Mouse (Mus musculus): ENCODE measurements at regions not wholly inside any gene's neighbourhood (a gene's known extent, or its start where the extent isn't known, plus 50 kb on each side); places are given as distances from the start of the nearest gene placed in this dataset.

DNA sequence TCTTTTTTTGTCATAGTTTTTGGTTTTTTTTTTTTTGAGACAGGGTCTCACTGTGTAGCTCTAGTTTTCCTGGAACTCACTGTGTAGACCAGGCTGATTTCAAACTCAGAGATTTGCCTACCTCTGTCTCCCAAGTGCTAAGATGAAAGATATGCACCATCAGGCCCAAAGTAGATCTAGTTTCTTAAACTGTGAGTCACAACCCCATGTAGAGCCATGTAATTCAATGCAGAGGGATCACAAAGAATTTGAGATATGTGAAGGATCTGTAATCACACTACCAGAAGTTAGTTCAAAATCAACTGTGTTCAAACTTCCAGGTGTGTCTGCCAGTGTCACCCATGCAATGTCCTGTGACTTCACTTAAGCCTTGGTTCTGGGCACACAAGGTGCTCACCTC lies 591.0 kb upstream of the Tbl1xr1 start:
- no peak for TF ChIP-seq HCFC1 (IDR thresholded peaks at IDR 0.05; ENCODE audit: borderline replicate concordance, insufficient read depth, low read length)
- TF ChIP-seq CHD2 (IDR thresholded peaks at IDR 0.05; ENCODE audit: low read depth, low read length), result no peak
- no peak for TF ChIP-seq ZC3H11A (IDR thresholded peaks at IDR 0.05; ENCODE audit: borderline replicate concordance, low read depth, low read length)
- TF ChIP-seq ZNF384 (IDR thresholded peaks at IDR 0.05; ENCODE audit: low read depth, low read length), result no peak
- TF ChIP-seq MAFK (IDR thresholded peaks at IDR 0.05; ENCODE audit: insufficient read depth, low read depth, low read length), result no peak
- Histone ChIP-seq H3K9ac (ENCODE audit: insufficient read depth, low read depth, low read length, poor library complexity, severe bottlenecking) (no peak overlapping the region), H3K4me1 (ENCODE audit: control insufficient read depth in 2 of 2, insufficient read depth in 2 of 2, low read length in 2 of 2, poor library complexity in 1 of 2) (no peaks in the 10 kb centered on the region), H3K4me3 (ENCODE audit: insufficient read depth in 1 of 2, low read depth in 1 of 2, low read length in 2 of 2, poor library complexity in 1 of 2, severe bottlenecking in 1 of 2) (no peak overlapping the region), H3K9me3 (ENCODE audit: control insufficient read depth, insufficient read depth, low read depth, low read length) (no peaks in the 10 kb centered on the region), H3K36me3 (ENCODE audit: control insufficient read depth, insufficient read depth, low read length, poor library complexity, severe bottlenecking) (no peaks in the 10 kb centered on the region), H3K27ac (ENCODE audit: insufficient read depth, low read depth, low read length, poor library complexity, severe bottlenecking) (no peak overlapping the region)
- in situ Hi-C loops (cut with MboI; ENCODE audit: low sequenced_read_pairs in 2 of 2, unreplicated experiment in 2 of 2), result no loop called here
- DNase-seq (ENCODE audit: low read depth, low spot score), result no peak

DNA sequence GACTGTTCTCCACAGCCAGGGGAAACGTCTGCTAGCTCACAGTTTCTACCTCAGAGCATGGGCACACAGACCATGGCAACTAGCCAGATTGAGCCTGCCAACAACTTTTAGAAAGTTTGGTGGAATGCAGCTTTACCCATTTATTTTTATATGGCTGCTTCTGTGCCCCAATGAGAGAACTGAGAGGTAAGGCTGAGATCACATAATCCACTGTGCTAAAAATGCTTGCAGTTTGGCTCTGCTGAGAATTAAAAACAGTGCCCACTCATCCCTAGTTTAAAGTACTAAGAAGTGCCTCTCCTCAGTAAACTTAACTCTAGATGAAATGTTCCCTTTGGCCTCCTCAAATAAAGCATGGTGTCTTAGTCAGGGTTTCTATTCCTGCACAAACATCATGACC lies 586.9 kb upstream of the Tbl1xr1 start:
- Histone ChIP-seq H3K27ac (ENCODE audit: insufficient read depth, low read depth, low read length, poor library complexity, severe bottlenecking) (no peak overlapping the region), H3K9ac (ENCODE audit: insufficient read depth, low read depth, low read length, poor library complexity, severe bottlenecking) (no peak overlapping the region), H3K9me3 (ENCODE audit: control insufficient read depth, insufficient read depth, low read depth, low read length) (no peaks in the 10 kb centered on the region), H3K4me1 (ENCODE audit: control insufficient read depth in 2 of 2, insufficient read depth in 2 of 2, low read length in 2 of 2, poor library complexity in 1 of 2) (no peaks in the 10 kb centered on the region), H3K4me3 (ENCODE audit: insufficient read depth in 1 of 2, low read depth in 1 of 2, low read length in 2 of 2, poor library complexity in 1 of 2, severe bottlenecking in 1 of 2) (no peak overlapping the region), H3K36me3 (ENCODE audit: control insufficient read depth, insufficient read depth, low read length, poor library complexity, severe bottlenecking) (no peaks in the 10 kb centered on the region)
- no peak for DNase-seq (ENCODE audit: low read depth, low spot score)
- in situ Hi-C loops (cut with MboI; ENCODE audit: low sequenced_read_pairs in 2 of 2, unreplicated experiment in 2 of 2), result no loop called here
- TF ChIP-seq MAFK (IDR thresholded peaks at IDR 0.05; ENCODE audit: insufficient read depth, low read depth, low read length), result no peak
- no peak for TF ChIP-seq HCFC1 (IDR thresholded peaks at IDR 0.05; ENCODE audit: borderline replicate concordance, insufficient read depth, low read length)
- no peak for TF ChIP-seq ZNF384 (IDR thresholded peaks at IDR 0.05; ENCODE audit: low read depth, low read length)
- no peak for TF ChIP-seq CHD2 (IDR thresholded peaks at IDR 0.05; ENCODE audit: low read depth, low read length)
- TF ChIP-seq ZC3H11A (IDR thresholded peaks at IDR 0.05; ENCODE audit: borderline replicate concordance, low read depth, low read length), result no peak

DNA sequence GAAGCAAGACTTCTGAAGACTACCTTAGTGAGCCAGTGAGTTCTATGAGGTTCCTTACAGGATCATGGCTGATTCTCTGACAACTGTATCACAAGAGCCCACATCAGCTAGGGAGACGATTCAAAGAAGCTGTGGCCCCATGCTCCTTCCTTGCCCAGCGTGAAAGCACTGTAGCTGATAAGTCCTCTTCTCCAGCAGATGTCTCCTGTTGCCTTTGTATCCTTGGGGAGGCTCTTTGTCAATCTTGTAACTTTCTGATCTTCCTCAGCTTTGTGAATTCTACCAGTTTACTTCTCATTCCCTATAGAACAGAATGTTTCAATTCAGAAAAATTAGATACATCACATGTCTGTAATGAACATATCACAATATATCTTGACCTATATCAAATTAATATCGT lies 584.0 kb upstream of the Tbl1xr1 start:
- Histone ChIP-seq H3K27ac (ENCODE audit: insufficient read depth, low read depth, low read length, poor library complexity, severe bottlenecking) (no peak overlapping the region), H3K4me1 (ENCODE audit: control insufficient read depth in 2 of 2, insufficient read depth in 2 of 2, low read length in 2 of 2, poor library complexity in 1 of 2) (no peaks in the 10 kb centered on the region), H3K4me3 (ENCODE audit: insufficient read depth in 1 of 2, low read depth in 1 of 2, low read length in 2 of 2, poor library complexity in 1 of 2, severe bottlenecking in 1 of 2) (no peak overlapping the region), H3K9ac (ENCODE audit: insufficient read depth, low read depth, low read length, poor library complexity, severe bottlenecking) (no peak overlapping the region), H3K9me3 (ENCODE audit: control insufficient read depth, insufficient read depth, low read depth, low read length) (no peaks in the 10 kb centered on the region), H3K36me3 (ENCODE audit: control insufficient read depth, insufficient read depth, low read length, poor library complexity, severe bottlenecking) (no peaks in the 10 kb centered on the region)
- no peak for DNase-seq (ENCODE audit: low read depth, low spot score)
- in situ Hi-C loops (cut with MboI; ENCODE audit: low sequenced_read_pairs in 2 of 2, unreplicated experiment in 2 of 2), result no loop called here
- TF ChIP-seq HCFC1 (IDR thresholded peaks at IDR 0.05; ENCODE audit: borderline replicate concordance, insufficient read depth, low read length) (no peak), ZNF384 (IDR thresholded peaks at IDR 0.05; ENCODE audit: low read depth, low read length) (no peak), CHD2 (IDR thresholded peaks at IDR 0.05; ENCODE audit: low read depth, low read length) (no peak), ZC3H11A (IDR thresholded peaks at IDR 0.05; ENCODE audit: borderline replicate concordance, low read depth, low read length) (no peak), MAFK (IDR thresholded peaks at IDR 0.05; ENCODE audit: insufficient read depth, low read depth, low read length) (no peak)

DNA sequence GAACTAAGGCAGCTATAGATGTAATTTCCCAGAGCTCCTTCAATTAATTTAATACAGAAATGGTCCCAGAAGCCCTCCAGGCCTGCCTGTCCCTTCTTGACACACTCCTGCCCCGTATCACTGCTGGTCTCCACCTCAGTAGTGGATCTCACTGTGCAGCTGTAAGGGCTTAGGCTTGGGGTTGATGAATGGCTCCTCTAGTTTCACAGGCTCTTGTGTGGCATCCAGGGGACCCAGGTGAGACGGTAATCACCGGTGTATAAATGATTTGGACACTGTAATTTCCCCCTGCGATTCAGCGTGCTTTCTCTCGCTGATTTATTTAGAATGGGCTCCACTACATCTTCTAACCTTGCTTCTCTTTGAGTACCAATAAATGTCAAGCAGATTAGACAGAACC lies 583.1 kb upstream of the Tbl1xr1 start:
- H3K27ac ChIP-seq (ENCODE audit: insufficient read depth, low read depth, low read length, poor library complexity, severe bottlenecking), result no peak overlapping the region
- in situ Hi-C loops (cut with MboI; ENCODE audit: low sequenced_read_pairs in 2 of 2, unreplicated experiment in 2 of 2), result no loop called here
- H3K9ac ChIP-seq (ENCODE audit: insufficient read depth, low read depth, low read length, poor library complexity, severe bottlenecking), result no peak overlapping the region
- TF ChIP-seq HCFC1 (IDR thresholded peaks at IDR 0.05; ENCODE audit: borderline replicate concordance, insufficient read depth, low read length) (no peak), ZC3H11A (IDR thresholded peaks at IDR 0.05; ENCODE audit: borderline replicate concordance, low read depth, low read length) (no peak), MAFK (IDR thresholded peaks at IDR 0.05; ENCODE audit: insufficient read depth, low read depth, low read length) (no peak), CHD2 (IDR thresholded peaks at IDR 0.05; ENCODE audit: low read depth, low read length) (no peak), ZNF384 (IDR thresholded peaks at IDR 0.05; ENCODE audit: low read depth, low read length) (no peak)
- no peak for DNase-seq (ENCODE audit: low read depth, low spot score)
- no peaks in the 10 kb centered on the region for H3K9me3 ChIP-seq (ENCODE audit: control insufficient read depth, insufficient read depth, low read depth, low read length)
- no peaks in the 10 kb centered on the region for H3K4me1 ChIP-seq (ENCODE audit: control insufficient read depth in 2 of 2, insufficient read depth in 2 of 2, low read length in 2 of 2, poor library complexity in 1 of 2)
- H3K4me3 ChIP-seq (ENCODE audit: insufficient read depth in 1 of 2, low read depth in 1 of 2, low read length in 2 of 2, poor library complexity in 1 of 2, severe bottlenecking in 1 of 2), result no peak overlapping the region
- H3K36me3 ChIP-seq (ENCODE audit: control insufficient read depth, insufficient read depth, low read length, poor library complexity, severe bottlenecking), result no peaks in the 10 kb centered on the region

DNA sequence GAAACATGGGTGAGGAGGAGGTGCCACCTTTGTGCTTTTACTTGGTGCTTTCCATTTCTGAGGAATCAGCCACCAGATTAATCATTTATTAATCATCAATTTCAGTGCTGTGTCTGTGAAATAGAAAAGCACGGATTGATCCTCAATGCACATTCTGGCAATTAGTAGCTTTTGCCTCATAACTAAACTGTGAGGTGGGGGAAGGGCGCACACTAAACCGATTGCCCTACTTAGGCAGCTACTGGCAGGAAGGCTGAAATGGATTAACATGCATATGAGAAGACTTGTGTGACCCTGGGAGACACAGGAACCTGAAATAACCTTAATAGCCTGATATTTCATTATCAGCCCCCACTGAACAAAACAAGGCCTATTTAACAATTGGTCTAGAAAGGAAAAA lies 581.5 kb upstream of the Tbl1xr1 start:
- in situ Hi-C loops (cut with MboI; ENCODE audit: low sequenced_read_pairs in 2 of 2, unreplicated experiment in 2 of 2), result no loop called here
- no peaks in the 10 kb centered on the region for H3K36me3 ChIP-seq (ENCODE audit: control insufficient read depth, insufficient read depth, low read length, poor library complexity, severe bottlenecking)
- H3K9ac ChIP-seq (ENCODE audit: insufficient read depth, low read depth, low read length, poor library complexity, severe bottlenecking), result no peak overlapping the region
- TF ChIP-seq CHD2 (IDR thresholded peaks at IDR 0.05; ENCODE audit: low read depth, low read length), result no peak
- no peak for TF ChIP-seq ZC3H11A (IDR thresholded peaks at IDR 0.05; ENCODE audit: borderline replicate concordance, low read depth, low read length)
- TF ChIP-seq ZNF384 (IDR thresholded peaks at IDR 0.05; ENCODE audit: low read depth, low read length), result no peak
- TF ChIP-seq HCFC1 (IDR thresholded peaks at IDR 0.05; ENCODE audit: borderline replicate concordance, insufficient read depth, low read length), result no peak
- no peak for TF ChIP-seq MAFK (IDR thresholded peaks at IDR 0.05; ENCODE audit: insufficient read depth, low read depth, low read length)
- DNase-seq (ENCODE audit: low read depth, low spot score), result no peak
- no peak overlapping the region for H3K4me3 ChIP-seq (ENCODE audit: insufficient read depth in 1 of 2, low read depth in 1 of 2, low read length in 2 of 2, poor library complexity in 1 of 2, severe bottlenecking in 1 of 2)
- H3K27ac ChIP-seq (ENCODE audit: insufficient read depth, low read depth, low read length, poor library complexity, severe bottlenecking), result no peak overlapping the region
- no peaks in the 10 kb centered on the region for H3K4me1 ChIP-seq (ENCODE audit: control insufficient read depth in 2 of 2, insufficient read depth in 2 of 2, low read length in 2 of 2, poor library complexity in 1 of 2)
- H3K9me3 ChIP-seq (ENCODE audit: control insufficient read depth, insufficient read depth, low read depth, low read length), result no peaks in the 10 kb centered on the region

Data from ES-E14 (cell line).